Mouse (Mus musculus) bone marrow macrophage, adult 2 months (primary cell): ENCODE measurements around the gene Tmem179b.

Source experiments
- CTCF ChIP-seq: IDR thresholded peaks from 2 replicates; pipeline ENCODE4 v1.5.1; 2012; ENCODE audit warnings: low read depth, mild to moderate bottlenecking, low read length, moderate library complexity
- POLR2A ChIP-seq: IDR thresholded peaks from 2 replicates; pipeline ENCODE4 v1.6.1; 2012; ENCODE audit warnings: mild to moderate bottlenecking, low read depth, low read length, borderline replicate concordance

DNA sequence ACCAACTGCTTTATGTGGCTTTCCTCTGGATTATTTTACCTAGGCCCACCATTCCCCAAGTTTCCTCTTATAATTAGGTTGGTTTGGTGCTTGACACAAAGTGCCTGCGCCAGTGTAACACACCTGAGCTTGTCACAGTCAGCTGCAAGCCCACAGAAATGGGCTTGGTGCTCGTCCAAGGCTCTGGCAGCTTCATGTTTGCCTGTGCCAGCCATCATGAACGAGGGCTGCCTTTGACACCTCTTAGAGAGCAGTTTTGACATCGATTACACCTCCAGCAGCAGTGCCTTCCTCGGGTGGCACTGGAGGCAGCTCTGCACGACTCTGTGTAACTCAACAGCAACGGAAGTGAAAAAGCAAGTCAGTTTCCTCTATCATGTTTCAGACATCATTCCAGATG is 15.9 kb upstream of the Tmem179b start:
- no peak for TF ChIP-seq CTCF
- TF ChIP-seq POLR2A, result no peak
